Mouse (Mus musculus) forebrain, embryonic 11.5 days (tissue): ENCODE results near the gene Zmynd8. TPM values are rescaled to one million over a fixed set of nuclear protein-coding genes. Genes with fewer than 3 reads are reported as not detected.

ENCODE experiments used
- ATAC-seq: fragments of 200-750 bp; cut with Nextera tagmentation; replicated peaks from 2 replicates; pipeline ENCODE4 v1.8.0; 2017; ENCODE audit warnings: moderate TSS enrichment; ENCODE audit not compliant: low FRiP score
- DNase-seq: peaks from one replicate; pipeline ENCODE4 v3.0.0-alpha.2; 2017; ENCODE audit warnings: low spot score
- H3K27ac ChIP-seq: fragments of 300-500 bp; sonication (generic); 2 replicates; pipeline ENCODE4 v1.5.1; 2014; ENCODE audit warnings: low read depth, low read length
- H3K27me3 ChIP-seq: fragments of 300-500 bp; sonication (generic); 2 replicates; pipeline ENCODE4 v1.6.1; 2014; ENCODE audit warnings: mild to moderate bottlenecking, low read length, mixed read lengths; ENCODE audit not compliant: control insufficient read depth, insufficient read depth
- H3K36me3 ChIP-seq: fragments of 300-500 bp; sonication (generic); 2 replicates; pipeline ENCODE4 v1.6.1; 2014; ENCODE audit warnings: mild to moderate bottlenecking, low read length, moderate library complexity, mixed read lengths; ENCODE audit not compliant: control insufficient read depth, insufficient read depth
- H3K4me1 ChIP-seq: fragments of 300-500 bp; sonication (generic); replicated peaks from 2 replicates; pipeline ENCODE4 v1.6.1; 2014; ENCODE audit warnings: low read length, mixed read lengths; ENCODE audit not compliant: control insufficient read depth, insufficient read depth
- H3K4me2 ChIP-seq: fragments of 300-500 bp; sonication (generic); 2 replicates; pipeline ENCODE4 v1.6.1; 2014; ENCODE audit warnings: low read depth, mild to moderate bottlenecking, low read length, moderate library complexity, mixed read lengths; ENCODE audit not compliant: severe bottlenecking
- H3K4me3 ChIP-seq: fragments of 300-500 bp; sonication (generic); 2 replicates; pipeline ENCODE4 v1.5.1; 2014; ENCODE audit warnings: low read depth, low read length
- H3K9ac ChIP-seq: fragments of 300-500 bp; sonication (generic); 2 replicates; pipeline ENCODE4 v1.6.1; 2014; ENCODE audit warnings: low read length
- H3K9me3 ChIP-seq: fragments of 300-500 bp; sonication (generic); 2 replicates; pipeline ENCODE4 v1.6.1; 2016; ENCODE audit warnings: low read length, mixed read lengths; ENCODE audit not compliant: control insufficient read depth
- WGBS: fragments of 180-500 bp; shearing (Covaris S2); extraction: QIAGEN DNeasy Blood & Tissue Kit; methylation state at CpG from one replicate; pipeline ENCODE4 v1.1.7; 2014; 5-methylcytosine and 5-hydroxymethylcytosine counted together
- polyA plus RNA-seq: library from polyadenylated mRNA; unstranded; fragments of >200 nt; fragmentation: Nextera tagmentation; extraction: Ambion mirVana; gene quantifications from 2 replicates; pipeline ENCODE4 v1.2.1, GENCODE M21; 2014

The Zmynd8 gene
- polyA plus RNA-seq, 1 experiment from 2014 or later, result 61.5 TPM

- Histone ChIP-seq H3K9me3 (no peaks in the 10 kb centered on the region), H3K4me2 (0 out of 2 replicates have a peak overlapping the region, but pooled peaks have one; percentile 11), H3K27ac (peak overlapping the region; percentile 87), H3K4me3 (no peak overlapping the region), H3K27me3 (no peaks in the 10 kb centered on the region), H3K36me3 (no peaks in the 10 kb centered on the region; the same call in 1 of the 2 replicates), H3K4me1 (peaks cover 48% of the 10 kb centered on the region), H3K9ac (peak overlapping the region; percentile 55)
- ATAC-seq, result peak; percentile 76
- DNase-seq, result peak; percentile 77
- 34% methylated on average over 13 of the region's 13 CpGs for WGBS
These were observed 24.1 kb downstream of the Zmynd8 start for GRCm38 (mm10) chr2:165874461-165875339.

- H3K9ac ChIP-seq, result no peak overlapping the region
- 85% methylated on average over 3 of the region's 3 CpGs for WGBS
These were observed 25.0 kb downstream of the Zmynd8 start for GRCm38 (mm10) chr2:165873777-165874176.

GRCm38 (mm10) chr2:165873196-165873595 is 25.6 kb downstream of the Zmynd8 start:
- DNase-seq, result no peak
- Histone ChIP-seq H3K4me1 (peaks cover 36% of the 10 kb centered on the region), H3K4me3 (no peak overlapping the region), H3K27ac (no peak overlapping the region), H3K4me2 (no peak overlapping the region), H3K36me3 (no peaks in the 10 kb centered on the region; the same call in 1 of the 2 replicates), H3K9me3 (no peaks in the 10 kb centered on the region), H3K27me3 (no peaks in the 10 kb centered on the region), H3K9ac (no peak overlapping the region)
- 81% methylated on average over 7 of the region's 7 CpGs for WGBS
- ATAC-seq, result no peak

More at GRCm38 (mm10) chr2:165873777-165874176, 25.0 kb downstream of the Zmynd8 start:
- H3K27me3 ChIP-seq, result no peaks in the 10 kb centered on the region
- no peak overlapping the region for H3K27ac ChIP-seq
- no peaks in the 10 kb centered on the region; the same call in 1 of the 2 replicates for H3K36me3 ChIP-seq
- ATAC-seq, result no peak
- H3K4me2 ChIP-seq, result no peak overlapping the region
- H3K4me3 ChIP-seq, result no peak overlapping the region
- H3K4me1 ChIP-seq, result peaks cover 39% of the 10 kb centered on the region
- H3K9me3 ChIP-seq, result no peaks in the 10 kb centered on the region
- DNase-seq, result no peak

DNA sequence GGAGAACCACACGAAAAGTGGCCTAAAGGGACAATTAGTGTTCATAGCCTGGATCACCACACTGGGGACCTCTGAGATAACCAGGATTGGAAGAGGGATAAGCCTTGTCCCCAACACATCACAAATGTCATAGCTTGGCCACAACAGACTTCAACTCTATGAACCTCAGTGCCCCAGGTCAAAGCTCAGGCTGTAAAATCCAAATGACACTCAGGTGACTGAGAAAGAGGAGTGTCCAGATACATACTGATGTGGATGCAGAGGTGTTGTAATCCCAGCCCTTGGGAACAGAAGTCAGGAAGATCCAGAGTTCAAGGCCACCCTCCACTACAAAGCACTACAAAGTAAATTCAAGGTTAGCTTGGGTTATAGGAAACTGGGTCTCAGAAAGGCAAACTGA is 29.6 kb downstream of the Zmynd8 start:
- Histone ChIP-seq H3K4me2 (no peak overlapping the region), H3K27ac (no peak overlapping the region), H3K27me3 (no peaks in the 10 kb centered on the region), H3K4me3 (no peak overlapping the region), H3K36me3 (no peaks in the 10 kb centered on the region; the same call in 1 of the 2 replicates), H3K9ac (no peak overlapping the region), H3K9me3 (no peaks in the 10 kb centered on the region), H3K4me1 (peaks cover 17% of the 10 kb centered on the region)
- DNase-seq (no peak), ATAC-seq (no peak)
- 85% methylated on average over 1 of the region's 1 CpGs for WGBS

DNA sequence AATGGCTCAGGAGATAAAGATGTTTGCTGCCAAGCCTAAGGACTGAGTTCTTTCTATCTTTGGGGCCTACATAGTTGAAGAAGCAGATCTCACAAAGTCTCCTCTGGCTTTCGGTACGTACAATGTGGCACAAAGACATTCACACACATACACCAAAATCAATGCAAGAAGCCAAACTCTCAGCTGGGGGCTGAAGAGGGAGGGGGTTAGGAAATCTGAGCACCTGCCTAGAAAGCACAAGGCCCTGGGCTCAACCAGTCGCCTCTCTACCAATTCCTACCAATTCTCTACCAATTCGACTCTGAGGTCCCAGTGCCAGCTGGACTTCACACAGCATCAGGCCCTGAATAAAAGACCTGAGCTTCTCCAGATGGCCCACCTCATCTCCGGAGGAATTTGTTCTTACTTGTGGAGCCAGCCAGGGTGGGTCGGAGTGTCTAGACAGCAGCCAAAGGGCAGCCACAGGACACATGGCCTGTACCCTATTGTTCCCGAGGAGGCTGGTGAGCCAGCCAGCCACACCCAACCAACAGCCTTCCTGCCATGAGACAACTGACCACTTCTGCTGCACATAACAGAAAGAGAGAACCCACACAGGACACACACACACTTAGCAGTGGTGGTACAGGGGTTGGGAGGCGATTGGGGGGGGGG is 30.2 kb downstream of the Zmynd8 start:
- Histone ChIP-seq H3K36me3 (no peaks in the 10 kb centered on the region), H3K9ac (no peak overlapping the region), H3K9me3 (no peaks in the 10 kb centered on the region), H3K27ac (no peak overlapping the region), H3K4me1 (peaks cover 17% of the 10 kb centered on the region), H3K27me3 (no peaks in the 10 kb centered on the region), H3K4me2 (no peak overlapping the region), H3K4me3 (no peak overlapping the region)
- ATAC-seq (no peak), DNase-seq (no peak)
- WGBS, result 76% methylated on average over 8 of the region's 8 CpGs

DNA sequence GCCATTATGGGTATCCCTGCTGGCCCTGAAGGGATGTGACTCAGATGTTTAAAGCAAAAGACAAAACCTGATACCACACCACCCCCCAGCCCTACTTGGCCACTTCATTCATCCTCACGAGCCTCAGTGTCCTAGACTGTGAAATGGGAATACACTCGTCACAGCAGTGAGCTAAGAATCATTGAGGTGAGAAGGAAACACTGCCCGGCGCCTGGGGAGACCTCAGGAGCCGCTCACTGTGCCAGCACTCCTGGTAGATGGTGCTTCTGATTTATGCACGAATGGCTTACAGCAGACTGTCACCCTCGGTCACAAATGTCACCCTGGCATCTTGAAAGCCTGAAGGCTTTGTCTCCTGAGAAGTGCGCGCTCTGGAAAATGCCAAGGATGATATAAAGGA is 31.3 kb downstream of the Zmynd8 start:
- no peak overlapping the region for H3K4me2 ChIP-seq
- H3K4me3 ChIP-seq, result no peak overlapping the region
- H3K27me3 ChIP-seq, result no peaks in the 10 kb centered on the region
- no peaks in the 10 kb centered on the region for H3K36me3 ChIP-seq
- H3K9ac ChIP-seq, result no peak overlapping the region
- DNase-seq (no peak), ATAC-seq (no peak)
- peak overlapping the region; percentile 62; the same call in 1 of the 2 replicates for H3K27ac ChIP-seq
- 81% methylated on average over 9 of the region's 9 CpGs for WGBS
- H3K4me1 ChIP-seq, result peaks cover 17% of the 10 kb centered on the region
- H3K9me3 ChIP-seq, result no peaks in the 10 kb centered on the region

DNA sequence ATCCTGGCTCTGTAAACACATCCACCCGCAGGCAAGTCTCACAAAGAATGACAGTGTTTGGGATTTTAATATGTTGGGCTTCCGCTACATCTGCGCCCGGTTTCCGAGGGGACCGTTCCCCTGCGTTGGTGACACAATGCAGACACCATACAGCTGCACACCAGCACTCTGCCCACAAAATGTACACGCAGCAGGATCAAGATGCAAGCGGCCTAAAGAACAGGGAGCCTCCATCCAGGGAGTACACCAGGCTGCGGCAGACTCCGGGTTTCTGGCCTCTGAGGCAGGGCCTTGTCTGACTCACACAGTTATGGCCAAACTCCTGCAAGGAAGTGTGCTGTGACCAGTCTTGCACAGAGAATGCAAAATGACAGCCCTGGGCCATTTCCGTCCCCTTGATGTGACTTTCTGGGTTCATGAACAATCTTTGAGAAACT is 31.8 kb downstream of the Zmynd8 start:
- H3K9ac ChIP-seq, result 0 out of 2 replicates have a peak overlapping the region, but pooled peaks have one; percentile 23
- no peaks in the 10 kb centered on the region for H3K36me3 ChIP-seq

GRCm38 (mm10) chr2:165866412-165866811 is 32.4 kb downstream of the Zmynd8 start:
- Histone ChIP-seq H3K4me3 (no peak overlapping the region), H3K9me3 (no peaks in the 10 kb centered on the region), H3K27ac (peak overlapping the region; percentile 62), H3K36me3 (no peaks in the 10 kb centered on the region; the same call in 1 of the 2 replicates), H3K9ac (no peak overlapping the region), H3K4me1 (peaks cover 17% of the 10 kb centered on the region), H3K27me3 (no peaks in the 10 kb centered on the region), H3K4me2 (no peak overlapping the region)
- DNase-seq, result peak; percentile 58
- no peak for ATAC-seq
- 30% methylated on average over 8 of the region's 8 CpGs for WGBS

More for the DNA sequence above, 31.8 kb downstream of the Zmynd8 start:
- peak; percentile 56 for DNase-seq
- Histone ChIP-seq H3K4me1 (peaks cover 17% of the 10 kb centered on the region), H3K4me3 (no peak overlapping the region), H3K4me2 (no peak overlapping the region), H3K27me3 (no peaks in the 10 kb centered on the region), H3K9me3 (no peaks in the 10 kb centered on the region), H3K27ac (peak overlapping the region; percentile 62)
- 52% methylated on average over 12 of the region's 12 CpGs for WGBS
- ATAC-seq, result 0 out of 2 replicates have a peak, but pooled peaks have one; percentile 44
